Mouse (Mus musculus) gastrocnemius, adult 2 months (tissue): Measurements from ENCODE around the gene Ptpn18. TPM values are rescaled to one million over a fixed set of nuclear protein-coding genes. Genes with fewer than 3 reads are reported as not detected.

ENCODE experiments used
- DNase-seq: peaks from one replicate; pipeline ENCODE4 v3.0.0; 2022
- H3K27ac ChIP-seq: fragments of 200-600 bp; 2 replicates; pipeline ENCODE4 v1.8.1; 2022; ENCODE audit warnings: mild to moderate bottlenecking
- H3K4me3 ChIP-seq: fragments of 200-600 bp; 2 replicates; pipeline ENCODE4 v1.8.1; 2022; ENCODE audit warnings: mild to moderate bottlenecking, moderate library complexity
- CTCF ChIP-seq: fragments of 200-600 bp; IDR thresholded peaks from 2 replicates; pipeline ENCODE4 v1.8.1; 2022; ENCODE audit warnings: antibody characterized with exemption, mild to moderate bottlenecking, moderate library complexity
- intact Hi-C: fragments of 180-260 bp; cut with DNase I; formaldehyde crosslinking; loops from one replicate; pipeline ENCODE4 v1.15.1; 2025
- total RNA-seq, 2 experiments: library from RNA; stranded (reverse); gene quantifications; 2 replicates each; pipeline ENCODE4 v1.2.3; 2021

Gene Ptpn18
- total RNA-seq, 2 experiments from 2014 or later: 1.8 to 2.3 TPM

DNA sequence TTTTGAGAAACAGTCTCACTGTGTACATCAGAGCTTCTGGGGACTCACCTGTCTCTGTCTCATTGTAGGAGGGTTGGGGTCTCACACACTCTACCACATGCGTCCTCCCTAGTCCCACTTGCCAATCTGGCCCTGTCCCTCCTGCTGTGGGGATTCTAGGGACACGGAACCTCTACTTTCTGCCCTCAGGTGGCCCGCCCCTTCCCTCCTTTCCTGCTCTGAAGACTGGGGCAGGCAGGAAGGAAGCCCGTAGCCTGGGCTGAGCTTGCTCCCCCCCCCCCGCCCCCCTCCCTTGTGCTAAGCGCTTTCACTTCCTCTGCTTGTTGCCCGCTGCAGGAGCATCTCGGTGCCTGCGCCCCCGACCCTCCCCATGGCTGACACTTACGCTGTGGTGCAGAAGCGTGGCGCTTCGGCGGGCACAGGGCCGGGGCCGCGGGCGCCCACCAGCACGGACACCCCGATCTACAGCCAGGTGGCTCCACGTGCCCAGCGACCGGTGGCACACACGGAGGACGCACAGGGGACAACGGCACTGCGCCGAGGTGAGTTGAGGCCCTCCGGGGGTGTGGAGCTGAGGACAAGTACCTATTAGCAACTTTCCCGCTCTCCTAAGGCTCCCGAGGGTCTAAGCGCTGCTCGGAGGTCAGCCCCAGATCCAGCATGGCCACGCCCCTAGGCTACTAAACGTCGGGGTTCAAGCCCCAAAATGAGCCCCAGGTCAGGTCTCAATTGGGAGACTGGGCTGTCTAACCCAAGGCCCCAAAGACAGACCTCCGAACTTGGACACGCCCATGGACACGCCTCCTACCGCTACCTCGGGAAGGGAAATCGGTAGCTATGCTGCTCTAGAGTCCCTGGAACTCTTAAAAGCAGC, 13.1 kb downstream of the Ptpn18 start:
- intact Hi-C loops: no loop called here
- TF ChIP-seq CTCF: no peak; the same call in 1 of the 2 replicates
- H3K27ac ChIP-seq: peak overlapping the region; percentile 25
- peak overlapping the region; percentile 87 for H3K4me3 ChIP-seq
- peak; percentile 48 for DNase-seq

DNA sequence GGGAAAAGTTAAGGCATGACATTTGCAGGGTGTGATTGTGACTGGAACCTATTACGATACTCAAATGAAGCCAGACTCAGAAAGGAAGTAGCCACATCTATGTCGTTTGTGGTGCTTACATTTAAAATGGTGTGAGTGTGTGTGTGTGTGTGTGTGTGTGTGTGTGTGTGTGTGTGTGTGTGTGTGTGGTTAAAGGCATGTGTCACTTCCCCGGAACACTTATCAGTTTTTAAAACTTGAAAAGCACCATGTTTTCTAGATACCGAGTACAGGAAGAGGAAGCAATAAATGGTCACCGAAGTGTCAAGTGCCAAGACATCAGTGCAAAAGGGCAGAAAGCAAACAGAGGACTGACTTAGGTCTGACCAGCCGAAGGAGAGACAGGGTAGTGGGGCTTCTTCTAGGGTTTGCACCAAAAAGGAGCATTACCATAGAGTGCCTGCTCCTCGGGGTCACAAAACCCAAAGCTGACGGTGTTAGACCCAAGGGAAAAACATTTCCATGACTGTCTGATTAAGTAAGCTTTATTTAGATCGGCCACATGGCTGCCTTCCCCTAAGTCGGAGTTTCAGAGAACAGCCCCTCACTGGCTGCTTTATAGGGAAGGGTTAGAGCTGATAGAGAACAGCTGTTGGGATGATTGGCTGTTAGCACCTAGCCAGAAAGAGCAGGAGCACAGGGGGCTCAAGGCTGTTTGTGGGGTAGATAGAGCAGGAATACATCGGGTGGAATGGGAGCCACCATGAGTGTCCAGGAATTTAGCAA, 19.5 kb downstream of the Ptpn18 start:
- no peak for DNase-seq
- TF ChIP-seq CTCF: no peak
- Histone ChIP-seq H3K4me3 (no peak overlapping the region), H3K27ac (no peak overlapping the region)
- intact Hi-C loops: no loop called here

DNA sequence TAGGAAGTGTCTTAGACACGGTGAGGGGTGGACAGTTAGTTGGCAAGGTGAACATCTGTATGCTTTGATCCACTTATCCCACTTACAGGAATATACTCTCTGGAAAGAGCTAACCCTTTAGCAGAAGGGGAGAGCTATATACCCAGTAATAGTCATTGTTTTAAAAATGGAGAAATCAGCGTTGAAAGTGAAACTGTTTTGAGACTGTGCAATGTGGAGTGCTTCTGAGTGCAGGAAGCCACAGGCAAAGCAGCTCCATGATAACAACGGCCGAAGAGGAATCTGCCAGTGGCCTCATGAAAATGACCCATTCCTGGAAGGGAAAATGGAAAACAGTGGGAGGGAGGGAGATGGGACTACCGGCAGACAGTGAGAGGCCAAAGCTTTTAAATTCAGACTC, 21.2 kb downstream of the Ptpn18 start:
- intact Hi-C loops: no loop called here
- TF ChIP-seq CTCF: no peak
- Histone ChIP-seq H3K27ac (no peak overlapping the region), H3K4me3 (no peak overlapping the region)
- no peak for DNase-seq

DNA sequence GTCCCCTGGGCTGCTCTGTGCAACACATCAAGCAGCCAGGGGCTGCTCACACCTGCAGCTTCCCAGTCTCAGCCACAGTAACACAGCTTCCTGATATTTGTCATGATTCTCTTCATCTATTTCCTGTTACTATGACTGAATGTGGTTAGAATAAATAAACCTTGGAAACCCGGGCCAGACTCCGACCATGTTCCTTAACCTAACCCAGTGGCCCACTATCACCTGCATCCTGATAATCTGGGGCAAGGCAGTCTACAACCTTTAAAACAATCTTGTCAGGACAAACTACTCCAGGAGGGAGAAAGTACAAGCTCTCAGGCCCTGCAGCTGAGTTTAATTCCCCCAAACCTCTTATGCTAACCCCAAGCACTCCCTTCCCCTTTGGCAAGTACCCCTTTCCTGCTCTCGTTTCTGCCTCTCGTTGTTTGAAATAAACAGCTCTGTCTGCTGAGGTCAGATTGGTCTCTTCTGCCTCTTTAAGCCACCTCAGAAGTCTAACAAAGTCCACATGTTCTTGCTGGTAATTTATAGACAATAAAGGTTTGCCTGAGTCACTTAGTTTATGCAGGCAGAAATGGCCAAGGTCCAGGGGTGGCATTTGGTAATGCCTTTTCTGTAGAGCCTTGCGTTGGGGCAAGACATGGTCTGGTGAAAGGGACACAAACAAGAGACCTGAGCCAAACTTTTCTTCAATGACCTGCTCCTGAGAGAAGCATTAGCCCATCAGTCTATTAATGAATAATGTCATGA, 22.5 kb downstream of the Ptpn18 start:
- no peak for TF ChIP-seq CTCF
- no peak overlapping the region for H3K4me3 ChIP-seq
- DNase-seq: no peak
- intact Hi-C loops: no loop called here
- no peak overlapping the region for H3K27ac ChIP-seq

DNA sequence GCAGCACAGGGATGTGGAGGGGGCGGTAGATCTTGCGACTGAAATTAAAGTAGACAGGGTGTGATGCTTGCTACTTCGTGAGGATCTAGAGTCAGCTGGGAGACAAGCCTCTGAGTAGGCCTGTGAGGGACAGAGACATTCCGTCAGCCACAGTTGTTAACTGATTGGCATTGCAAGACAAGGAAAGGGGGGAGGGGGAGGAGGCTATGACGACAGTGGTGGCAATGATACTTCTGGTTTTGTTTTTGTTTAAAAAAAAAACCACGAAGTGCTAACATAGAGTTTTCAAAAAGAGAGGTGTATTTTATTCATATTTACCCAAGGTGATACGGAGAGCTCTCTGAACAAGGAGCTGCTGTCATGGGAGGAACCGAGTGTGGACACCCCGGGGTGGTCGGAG, 24.9 kb downstream of the Ptpn18 start:
- intact Hi-C loops: no loop called here
- no peak for TF ChIP-seq CTCF
- DNase-seq: no peak
- H3K27ac ChIP-seq: no peak overlapping the region
- H3K4me3 ChIP-seq: no peak overlapping the region

DNA sequence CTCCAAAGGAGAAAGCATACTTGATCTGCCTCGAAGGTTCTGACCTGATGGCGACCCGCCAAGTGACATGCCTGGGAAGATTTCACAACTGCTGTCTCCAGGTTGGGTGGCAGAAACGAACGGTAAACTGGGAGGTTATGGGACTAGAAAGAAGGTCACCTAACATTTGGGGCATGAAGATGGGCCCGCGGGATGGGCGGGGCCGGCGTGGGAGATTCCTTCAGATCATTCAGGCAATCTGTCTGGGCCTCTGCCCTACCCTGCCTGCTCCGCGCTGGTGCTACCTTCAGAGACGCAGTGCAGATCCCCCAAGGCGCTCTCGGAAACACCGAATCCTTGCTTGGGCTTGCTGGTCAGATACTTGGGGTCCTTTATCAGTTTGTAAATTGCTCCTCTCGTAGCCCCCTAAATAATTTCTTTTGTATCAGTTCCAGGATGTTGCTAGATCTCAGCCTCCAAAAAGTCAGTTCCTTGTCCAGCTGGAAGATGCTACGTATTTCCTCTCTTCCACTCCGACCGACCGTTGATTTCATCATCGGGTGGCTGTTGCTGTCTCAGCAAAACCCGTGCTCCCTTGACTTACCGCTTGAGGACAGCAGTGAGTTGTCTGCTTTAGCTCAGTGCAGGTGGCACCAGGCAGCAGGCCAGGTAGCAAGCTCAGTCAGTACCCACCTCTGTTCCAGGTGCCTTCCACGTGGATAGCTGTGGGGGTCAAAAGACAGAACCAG, 26.1 kb downstream of the Ptpn18 start:
- H3K4me3 ChIP-seq: peak overlapping the region; percentile 58
- TF ChIP-seq CTCF: peak; percentile 48
- intact Hi-C loops: no loop called here
- peak; percentile 49 for DNase-seq
- peak overlapping the region; percentile 21; the same call in 1 of the 2 replicates for H3K27ac ChIP-seq

DNA sequence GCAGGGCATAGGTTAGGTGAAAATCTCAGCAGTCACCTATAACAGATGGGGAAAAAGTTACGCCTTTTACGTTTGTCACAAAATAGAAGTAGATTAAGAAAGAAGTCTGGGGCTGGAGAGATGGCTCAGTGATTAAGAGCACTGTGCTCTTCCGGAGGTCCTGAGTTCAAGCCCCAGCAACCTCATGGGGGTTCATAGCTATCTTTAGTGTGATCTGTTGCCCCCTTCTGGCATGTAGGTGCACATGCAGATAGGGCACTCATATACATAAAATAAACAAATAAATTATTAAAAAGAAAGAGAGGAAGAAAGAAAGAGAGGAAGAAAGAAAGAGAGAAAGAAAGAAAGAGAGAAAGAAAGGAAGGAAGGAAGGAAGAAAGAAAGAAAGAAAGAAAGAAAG, 27.8 kb downstream of the Ptpn18 start:
- intact Hi-C loops: no loop called here
- no peak for DNase-seq
- no peak overlapping the region for H3K4me3 ChIP-seq
- TF ChIP-seq CTCF: peak; percentile 27; the same call in 1 of the 2 replicates
- H3K27ac ChIP-seq: no peak overlapping the region

DNA sequence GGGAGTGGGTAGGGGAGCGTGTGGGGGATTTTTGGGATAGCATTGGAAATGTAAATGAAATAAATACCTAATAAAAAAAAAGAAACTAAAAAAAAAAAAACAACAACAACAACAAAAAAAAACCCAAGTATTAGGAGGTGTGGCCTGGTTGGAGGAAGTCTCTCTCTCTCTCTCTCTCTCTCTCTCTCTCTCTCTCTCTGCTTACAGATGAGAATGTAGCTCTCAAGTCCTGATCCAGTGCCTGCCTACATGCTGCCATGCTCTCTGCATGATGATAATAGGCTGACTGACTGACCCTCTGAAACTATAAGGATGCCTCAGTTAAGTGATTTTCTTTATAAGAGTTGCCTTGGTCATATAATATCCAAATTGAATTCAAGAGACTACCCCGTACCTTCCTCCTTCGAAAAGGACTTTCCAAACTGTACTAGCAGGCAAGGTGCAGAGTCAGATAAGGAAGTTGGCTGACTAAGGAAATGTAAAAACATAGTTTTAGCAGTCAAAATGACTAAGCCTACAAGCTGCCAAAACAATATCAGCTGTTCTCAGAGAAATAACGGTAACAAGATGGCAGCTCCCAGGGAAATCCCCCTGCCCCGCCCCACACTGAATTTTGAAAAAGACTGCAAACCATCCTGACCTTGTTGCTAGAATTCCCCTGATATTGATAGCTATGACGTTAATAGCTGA, 30.4 kb downstream of the Ptpn18 start:
- Histone ChIP-seq H3K4me3 (no peak overlapping the region), H3K27ac (no peak overlapping the region)
- DNase-seq: no peak
- intact Hi-C loops: no loop called here
- TF ChIP-seq CTCF: no peak

DNA sequence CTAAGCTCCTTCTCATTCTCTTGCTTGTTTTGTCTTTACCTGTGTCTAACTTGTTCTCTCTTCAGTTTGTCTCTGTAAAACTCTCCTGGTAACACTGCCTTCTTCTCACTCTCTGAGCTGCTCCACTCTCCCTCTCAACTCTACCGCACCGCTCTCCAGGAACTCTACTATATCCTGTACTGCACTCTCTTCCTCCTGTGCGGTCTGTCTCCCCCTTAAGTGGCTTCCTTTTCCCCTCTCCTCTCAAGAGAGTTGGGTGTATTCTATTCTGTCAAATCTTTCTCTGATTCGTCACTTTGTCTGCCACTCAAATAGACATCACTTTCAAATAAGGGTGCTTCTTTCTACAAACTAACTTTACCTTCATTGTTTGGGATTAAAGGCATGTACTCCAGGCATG, 31.9 kb downstream of the Ptpn18 start:
- no peak for TF ChIP-seq CTCF
- Histone ChIP-seq H3K27ac (no peak overlapping the region), H3K4me3 (no peak overlapping the region)
- no peak for DNase-seq
- intact Hi-C loops: no loop called here

DNA sequence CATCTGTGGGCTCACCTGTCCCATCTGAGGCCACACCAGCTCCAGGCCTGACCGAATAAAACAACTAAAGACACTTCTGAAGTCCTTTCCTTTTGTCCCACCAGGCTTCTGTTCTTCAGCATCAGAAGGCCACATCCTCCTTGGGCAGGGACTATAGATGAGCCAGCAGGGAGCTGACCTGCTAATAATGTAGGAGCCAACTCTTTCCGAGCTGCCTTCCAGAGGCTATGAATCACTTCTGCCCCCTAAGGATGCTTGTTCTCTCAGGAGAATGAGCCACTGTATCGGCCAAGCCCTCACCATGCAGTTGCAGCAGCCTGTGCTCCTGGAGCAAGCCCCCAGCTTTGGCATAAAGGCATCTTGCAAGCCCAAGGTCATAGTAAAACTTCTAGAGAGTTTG, 43.4 kb downstream of the Ptpn18 start:
- no peak for DNase-seq

DNA sequence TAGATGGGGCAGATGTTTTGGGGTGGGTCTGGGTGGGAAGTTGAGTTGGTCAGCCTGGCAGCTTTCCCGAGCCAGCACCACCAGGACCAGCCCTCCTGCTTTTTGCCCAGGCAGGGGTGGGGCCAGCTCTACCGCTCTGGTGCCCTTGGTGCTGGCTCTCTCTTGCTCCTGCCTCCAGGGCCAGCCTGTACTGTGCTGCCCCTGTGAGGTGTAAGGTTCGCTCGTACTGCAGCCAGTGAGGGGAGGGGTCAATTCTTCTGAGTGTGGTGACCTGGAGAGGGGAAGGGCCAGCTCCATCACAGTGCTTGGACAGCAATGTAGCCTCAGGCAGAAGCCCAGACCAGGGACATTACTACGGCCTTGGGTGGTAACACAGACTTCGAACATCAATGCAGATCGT, 45.7 kb downstream of the Ptpn18 start:
- no peak overlapping the region for H3K4me3 ChIP-seq
- TF ChIP-seq CTCF: no peak
- intact Hi-C loops: no loop called here
- DNase-seq: no peak
- H3K27ac ChIP-seq: no peak overlapping the region

More for the DNA sequence above, 43.4 kb downstream of the Ptpn18 start:
- intact Hi-C loops: no loop called here
- H3K4me3 ChIP-seq: no peak overlapping the region
- H3K27ac ChIP-seq: no peak overlapping the region
- TF ChIP-seq CTCF: no peak
